Mouse (Mus musculus) fat pad, adult 2 months (tissue): ENCODE data around the gene Slc7a11.

Experiments
- DNase-seq: peaks from one replicate; pipeline ENCODE4 v3.0.0-alpha.2; 2011; ENCODE audit warnings: low read depth, low spot score; ENCODE audit errors: extremely low read depth

The Slc7a11 gene

DNA sequence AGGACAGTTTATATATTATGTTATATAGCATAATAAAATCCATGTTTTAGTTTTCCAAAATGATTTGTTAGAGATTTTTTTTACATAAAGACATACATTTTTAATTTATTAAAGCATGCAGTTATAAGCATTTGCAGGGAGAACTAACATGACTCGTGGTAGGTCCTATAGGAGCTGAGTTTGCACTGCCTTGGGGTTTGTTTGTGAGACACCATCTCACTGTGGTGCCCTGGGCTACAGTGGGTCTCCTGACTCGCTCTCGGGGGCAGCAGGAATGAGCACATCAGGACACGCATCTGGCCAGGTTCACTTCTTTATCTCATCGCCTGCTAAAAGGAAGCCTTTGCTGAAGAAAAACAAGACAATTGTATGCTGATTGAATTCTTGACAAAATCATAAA lies 257.0 kb downstream of the Slc7a11 start:
- DNase-seq, result no peak

DNA sequence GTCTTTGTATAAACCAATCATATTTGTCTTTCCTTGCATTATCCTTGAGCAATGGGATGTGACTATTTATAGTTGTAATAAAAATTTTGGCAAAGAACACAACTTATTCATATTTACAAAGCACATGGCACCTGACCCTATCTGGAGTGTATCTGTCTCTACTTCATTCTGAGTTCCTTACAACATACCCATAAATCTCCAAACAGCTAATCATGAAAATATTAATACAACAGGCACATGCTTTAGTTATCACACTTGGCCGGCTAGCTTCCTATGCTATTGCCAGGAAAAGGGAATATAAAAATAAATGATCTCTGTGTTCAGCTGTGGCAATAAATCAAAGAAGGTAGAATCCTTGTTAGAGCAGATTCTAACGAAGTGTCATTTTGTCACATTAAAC lies 257.5 kb downstream of the Slc7a11 start:
- DNase-seq, result no peak

DNA sequence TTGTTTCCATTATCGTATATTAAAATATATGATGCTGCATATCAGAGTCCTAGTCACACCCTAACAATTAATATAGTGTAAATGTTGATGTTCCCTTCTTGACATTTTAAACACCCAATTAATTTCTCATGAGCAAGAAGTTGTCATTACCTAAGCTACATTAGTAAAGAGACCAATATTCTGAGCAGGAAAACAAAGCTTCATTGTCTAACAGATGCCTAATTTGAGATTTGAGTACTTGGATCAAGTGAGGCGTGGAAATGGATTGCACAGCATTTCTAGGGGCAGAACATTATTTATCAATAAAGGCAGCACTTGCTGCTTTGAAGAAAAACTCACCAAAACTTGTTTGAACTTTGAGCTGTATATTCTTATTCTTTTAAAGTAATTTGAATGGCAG lies 282.7 kb downstream of the Slc7a11 start:
- no peak for DNase-seq

DNA sequence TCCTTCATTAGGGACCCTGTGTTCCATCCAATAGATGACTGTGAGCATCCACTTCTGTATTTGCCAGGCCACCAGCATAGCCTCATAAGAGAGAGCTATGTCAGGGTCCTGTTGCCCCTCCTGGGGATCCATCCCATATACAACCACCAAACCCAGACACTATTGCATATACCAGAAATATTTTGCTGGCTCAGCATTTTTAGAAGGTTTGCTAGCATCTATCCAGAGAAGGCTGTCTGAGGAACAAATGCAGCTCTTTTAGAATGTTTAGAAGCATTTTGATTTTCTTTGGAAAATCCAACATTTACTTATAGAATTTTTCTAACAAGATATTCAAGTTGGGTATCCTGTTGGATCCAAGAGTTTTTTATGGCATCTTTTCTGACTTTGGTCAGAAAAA lies 299.3 kb downstream of the Slc7a11 start:
- DNase-seq, result no peak

DNA sequence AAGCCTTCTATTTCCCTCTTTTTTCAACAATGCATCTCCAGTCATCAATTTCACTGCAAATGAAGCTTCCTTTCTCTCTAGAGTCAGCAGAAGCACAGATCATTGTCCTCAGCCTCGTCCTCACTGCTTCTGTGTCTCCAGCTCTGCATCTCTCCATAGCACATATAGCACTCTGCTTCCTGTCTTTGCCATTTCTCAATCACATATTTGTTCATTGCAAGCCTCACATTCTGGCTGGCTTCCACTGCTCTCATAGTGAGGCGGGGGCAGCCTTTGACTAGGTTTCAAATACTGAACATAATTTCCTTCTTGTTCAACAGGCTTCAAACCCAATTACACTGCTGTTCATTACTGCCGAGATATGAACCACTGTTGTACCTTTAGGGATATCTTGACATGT lies 305.1 kb downstream of the Slc7a11 start:
- DNase-seq, result no peak

DNA sequence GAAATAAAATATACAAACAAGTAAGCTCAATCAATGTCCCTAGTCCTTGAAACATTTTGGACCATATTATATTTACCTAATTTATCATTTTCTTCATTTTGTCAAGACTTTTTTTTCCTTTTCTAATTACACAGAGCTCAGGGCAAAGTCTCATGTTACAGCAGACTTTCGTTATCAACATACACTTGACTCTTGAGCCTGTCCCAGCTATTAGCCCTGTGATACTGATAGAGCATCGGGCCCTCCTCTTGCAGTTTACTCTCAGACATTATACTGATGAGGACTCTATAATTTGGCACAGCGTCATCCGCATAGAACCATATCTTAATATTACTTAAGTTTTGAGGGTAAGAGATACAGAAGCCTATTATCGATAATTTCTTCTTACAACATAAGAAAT lies 311.2 kb downstream of the Slc7a11 start:
- no peak for DNase-seq

DNA sequence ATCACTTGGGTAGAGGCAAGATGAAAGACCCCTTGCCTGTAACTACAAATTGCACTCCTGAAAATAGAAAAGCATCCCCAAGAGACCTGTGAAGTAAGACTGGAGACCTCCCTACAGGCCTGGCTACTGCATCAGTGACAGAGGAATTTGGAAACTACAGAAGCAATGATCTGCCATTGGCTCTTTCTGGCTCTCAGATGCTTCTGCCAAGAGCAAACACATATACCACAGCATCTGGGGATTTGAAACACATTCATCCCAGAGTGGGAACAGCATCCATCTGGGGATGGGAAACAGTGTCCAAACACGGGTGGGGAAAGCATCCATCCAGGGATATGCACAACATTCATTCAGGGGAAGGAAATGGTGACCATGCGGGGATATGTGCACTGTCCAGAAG lies 313.1 kb downstream of the Slc7a11 start:
- DNase-seq, result no peak

DNA sequence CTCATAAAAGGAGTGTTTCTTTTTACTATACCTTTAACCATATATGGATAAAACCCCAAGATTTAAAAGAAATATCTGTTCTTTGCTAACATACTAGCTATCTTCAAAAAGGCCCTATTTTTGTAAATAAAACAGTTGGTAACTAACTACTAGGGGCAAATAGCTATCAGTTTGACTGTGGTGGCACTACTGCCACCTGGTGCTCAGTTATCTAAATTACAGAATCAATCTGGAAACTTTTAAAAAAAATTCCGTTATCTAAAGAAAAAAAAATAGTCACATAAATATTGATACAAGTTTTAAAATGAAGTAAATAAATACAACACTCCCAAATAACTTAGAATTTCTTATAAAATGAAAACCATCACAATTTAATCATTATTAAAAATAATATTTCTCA lies 322.4 kb downstream of the Slc7a11 start:
- no peak for DNase-seq

DNA sequence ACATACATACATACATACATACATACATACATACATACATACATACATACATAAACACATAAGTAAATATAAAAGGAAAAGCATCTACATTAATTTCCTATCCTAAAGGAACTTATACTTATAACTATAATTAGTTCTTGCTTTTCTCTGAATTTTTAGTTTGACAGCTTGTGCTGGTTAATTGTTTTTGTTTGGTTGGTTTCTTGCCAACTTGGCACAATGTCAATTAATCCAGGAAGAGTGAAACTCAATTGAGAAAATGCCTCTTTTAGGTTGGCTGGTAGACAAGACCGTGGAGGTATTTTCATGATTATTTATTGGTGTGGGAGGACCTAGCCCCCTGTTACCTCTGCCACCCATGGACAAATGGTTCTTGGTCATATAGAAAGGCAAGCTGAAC lies 327.1 kb downstream of the Slc7a11 start:
- DNase-seq, result no peak

DNA sequence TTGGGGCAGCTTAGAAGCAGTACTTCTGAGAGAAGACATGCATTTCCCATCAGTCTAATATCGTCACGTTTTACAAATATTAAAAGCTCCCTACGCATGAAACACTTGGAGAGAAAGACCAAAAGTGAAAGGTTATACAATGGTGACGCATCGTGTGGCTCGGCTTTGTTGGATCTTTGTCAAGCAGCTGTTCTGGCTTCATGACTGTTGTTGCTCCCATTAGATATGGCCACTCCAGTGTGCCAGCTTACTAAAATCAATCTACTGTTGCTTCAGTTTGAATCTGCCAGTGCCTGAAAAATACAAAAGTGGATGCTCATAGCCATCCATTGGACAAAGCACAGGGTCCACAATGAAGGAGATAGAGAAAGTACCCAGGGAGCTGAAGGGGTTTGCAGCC lies 337.9 kb downstream of the Slc7a11 start:
- DNase-seq, result no peak

DNA sequence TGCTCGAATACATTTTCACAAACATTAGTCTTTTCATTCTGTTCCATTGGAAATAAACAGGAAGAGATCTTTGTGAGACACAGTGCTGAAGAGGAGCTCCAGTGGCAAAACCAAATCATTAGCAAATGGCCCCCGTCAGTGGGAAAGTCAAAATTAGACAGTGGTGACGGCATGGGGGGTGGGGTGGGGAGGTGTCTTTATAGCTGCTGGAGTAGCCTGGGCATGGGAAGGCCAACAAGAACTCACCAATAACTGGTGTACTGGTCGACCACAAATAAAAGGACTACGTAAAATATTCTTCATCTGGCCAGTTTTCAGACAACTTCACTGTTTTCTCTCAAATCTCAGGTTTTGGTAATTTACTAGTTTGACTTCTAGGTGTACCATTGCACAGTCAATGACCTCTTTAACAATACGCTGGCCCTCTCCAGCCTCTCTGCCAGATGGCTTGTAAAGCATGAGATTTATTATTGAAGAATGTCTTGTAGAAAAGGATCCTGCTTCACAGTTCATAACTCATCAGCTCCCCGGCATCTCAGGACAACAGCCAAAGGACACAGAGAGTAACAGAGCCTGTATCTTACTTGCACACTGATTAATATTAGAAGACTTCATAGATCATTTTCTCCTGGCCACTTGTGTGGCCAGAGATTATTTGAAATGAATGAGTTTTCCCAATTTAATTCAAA lies 348.9 kb downstream of the Slc7a11 start:
- DNase-seq, result no peak

DNA sequence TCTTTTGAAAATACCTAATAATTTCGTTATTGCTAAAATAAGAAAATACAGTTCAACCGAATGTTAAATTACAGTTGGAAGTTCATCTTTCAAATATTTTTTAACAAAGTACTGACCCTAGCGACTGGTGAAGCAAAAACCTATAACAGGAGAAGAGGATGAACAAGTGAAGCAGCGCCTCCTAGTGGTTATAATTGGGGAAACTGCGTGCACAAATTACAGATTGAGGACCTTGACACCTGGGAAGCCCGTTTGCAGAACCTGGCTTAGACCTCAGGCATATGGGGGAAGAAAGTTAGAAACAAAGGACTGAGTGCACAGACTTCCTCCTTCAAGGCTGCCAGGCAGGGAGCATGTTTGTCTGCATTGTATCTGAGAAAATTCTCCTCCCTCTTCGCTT lies 366.4 kb downstream of the Slc7a11 start:
- DNase-seq, result no peak

DNA sequence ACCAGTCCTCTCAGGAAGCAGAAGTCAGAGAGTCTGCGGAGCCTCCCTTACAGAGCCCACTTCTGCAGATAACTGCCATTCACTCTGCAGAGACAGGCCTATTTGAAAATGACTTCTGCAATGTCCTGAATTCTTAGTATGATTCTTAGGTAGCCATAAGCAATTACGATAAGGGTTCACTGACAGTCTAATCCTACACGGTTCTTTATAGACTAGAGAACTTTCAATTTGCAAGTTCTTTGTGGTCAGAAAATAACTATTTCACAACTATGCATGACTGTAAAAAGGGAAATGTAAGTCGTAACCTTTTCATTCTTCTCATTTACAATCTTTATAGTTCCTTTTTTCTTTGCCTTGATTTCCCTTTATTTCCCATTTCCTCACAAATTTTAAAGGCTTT lies 380.0 kb downstream of the Slc7a11 start:
- no peak for DNase-seq

DNA sequence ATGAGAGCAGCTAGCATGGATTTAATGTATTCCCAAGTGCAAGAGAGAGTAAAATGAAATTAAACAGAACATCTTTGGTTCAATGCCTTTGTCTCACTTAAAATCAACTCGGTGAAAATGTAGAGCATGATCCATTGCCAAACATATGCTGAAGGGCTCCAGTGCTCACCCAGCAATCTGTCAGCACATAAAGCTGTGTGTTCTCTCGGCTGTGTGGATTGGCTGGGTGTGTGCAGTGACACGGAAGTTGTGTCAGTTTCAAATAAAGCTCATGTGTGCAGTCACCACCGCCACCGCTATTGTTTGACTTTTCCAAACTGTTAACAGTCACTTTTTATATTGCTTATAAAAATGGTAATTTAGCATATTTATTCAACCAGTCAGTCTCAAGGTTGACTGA lies 398.7 kb downstream of the Slc7a11 start:
- DNase-seq, result no peak

DNA sequence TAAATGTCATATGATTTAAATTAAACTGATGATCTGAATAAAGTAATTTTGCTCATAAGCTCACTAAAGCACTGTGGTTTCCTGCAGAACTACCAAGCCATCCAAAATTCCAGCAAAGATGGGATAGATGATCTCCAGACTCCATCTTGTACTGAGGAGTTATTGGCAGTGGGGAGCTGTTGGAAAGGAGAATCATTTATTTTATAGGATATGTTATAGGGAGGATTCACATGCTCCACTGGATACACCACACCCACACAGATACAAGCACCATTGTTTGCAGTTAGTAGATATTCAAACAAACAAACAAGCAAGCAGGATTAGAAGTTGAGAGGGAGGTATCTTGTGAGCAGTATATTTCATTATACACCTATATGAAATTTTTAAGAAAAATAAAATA lies 399.3 kb downstream of the Slc7a11 start:
- no peak for DNase-seq

DNA sequence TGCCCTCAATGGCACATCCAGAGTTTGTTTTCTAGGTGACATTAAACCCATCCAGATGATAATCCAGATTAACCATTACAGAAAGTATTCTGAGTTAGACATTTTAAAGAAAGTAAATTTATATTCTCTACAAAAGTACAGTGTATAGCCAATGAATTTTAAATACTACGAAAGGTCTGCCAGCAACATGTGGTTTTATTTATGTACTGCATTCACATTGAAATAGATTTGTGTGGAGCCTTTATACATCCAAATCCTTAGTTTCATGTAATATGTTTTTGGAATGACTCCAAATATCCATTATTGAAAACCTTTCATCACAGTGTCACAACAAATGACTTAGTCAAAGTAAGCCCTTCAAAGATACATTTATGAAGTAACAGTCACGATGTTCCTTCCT lies 402.3 kb downstream of the Slc7a11 start:
- no peak for DNase-seq

DNA sequence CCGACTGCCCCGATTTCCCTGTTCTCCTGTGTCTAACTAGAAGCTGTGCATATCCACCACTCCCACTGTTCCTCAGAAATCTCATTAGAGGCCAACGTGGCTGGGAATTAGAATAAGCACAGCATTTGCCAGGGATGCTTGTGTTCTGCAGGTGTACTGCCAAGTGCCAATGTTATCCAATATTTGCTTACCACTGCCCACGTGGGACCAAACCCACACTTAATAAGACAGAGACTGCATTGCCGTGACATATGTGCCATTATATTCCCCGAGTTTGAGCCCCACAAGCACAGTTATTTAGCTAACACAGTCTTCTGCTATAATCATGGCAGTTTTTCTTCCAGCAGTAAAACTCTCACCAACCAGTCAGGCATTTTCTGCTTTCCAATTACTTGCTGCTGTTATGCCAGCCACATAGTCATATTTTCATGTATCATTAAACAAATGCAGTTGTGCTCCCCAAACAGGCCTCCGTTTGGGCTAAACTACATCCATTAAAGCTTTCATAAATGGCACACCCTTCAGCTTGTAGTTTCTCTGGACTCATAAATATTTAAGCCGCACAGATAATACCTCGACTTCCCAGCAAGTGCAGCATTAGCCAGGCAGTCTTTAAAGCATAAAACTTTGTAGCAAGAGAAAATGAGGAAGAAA lies 407.4 kb downstream of the Slc7a11 start:
- no peak for DNase-seq

DNA sequence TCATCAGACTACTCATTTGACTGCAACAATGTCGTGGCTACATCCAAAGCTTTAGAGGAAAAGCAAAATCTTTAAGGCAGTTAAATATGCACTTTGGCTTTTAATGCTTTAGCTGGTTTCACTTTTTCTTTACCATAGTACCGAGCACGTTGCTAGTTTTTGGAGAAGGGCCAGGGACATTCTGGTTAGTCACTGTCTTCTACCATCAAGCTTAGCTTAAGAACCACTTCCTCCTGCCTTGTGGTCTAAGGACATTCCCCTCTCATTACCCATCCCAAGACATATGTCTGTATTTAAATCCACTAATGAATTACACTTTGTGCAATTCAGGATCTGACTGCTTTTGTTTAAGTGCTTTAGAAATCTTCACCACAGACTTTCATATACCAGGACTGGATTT lies 410.1 kb downstream of the Slc7a11 start:
- DNase-seq, result no peak

DNA sequence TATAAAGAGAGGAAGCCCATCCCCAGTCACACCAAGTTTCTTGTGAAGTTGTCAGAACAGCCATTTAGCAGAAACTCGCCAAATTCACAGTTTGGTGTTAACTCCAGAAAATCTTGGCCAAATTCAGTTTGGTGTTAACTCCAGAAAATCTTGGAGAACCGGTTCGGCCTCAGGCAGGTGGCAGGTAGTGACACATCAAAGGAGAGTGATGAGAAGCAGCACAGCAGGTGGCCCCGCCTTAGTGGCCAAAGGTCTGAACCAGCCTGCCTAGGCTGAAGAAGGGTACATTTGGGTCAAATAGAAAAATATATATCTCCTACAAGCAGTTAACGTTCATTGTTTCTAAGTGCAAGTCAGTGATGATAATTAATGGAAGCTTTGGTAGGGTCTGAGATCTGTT lies 417.4 kb downstream of the Slc7a11 start:
- no peak for DNase-seq

DNA sequence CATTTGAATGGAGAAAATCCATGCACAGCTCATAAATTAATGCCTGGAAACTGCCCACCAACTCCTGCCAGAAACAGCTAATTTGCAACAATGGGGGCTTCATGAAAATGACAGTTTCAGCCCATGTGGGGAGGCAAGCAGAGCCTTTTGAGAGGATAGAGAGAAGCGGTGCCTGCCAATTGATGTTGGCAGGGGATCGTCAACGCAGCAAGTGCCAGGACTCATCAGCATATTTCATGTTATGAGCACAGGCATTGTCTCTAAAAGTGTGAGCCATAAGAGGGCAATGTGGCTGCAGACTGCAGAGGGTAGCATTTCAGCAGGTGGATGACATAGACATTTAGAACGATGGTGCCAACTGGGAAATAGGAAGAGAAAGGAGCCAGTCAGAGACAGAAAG lies 429.0 kb downstream of the Slc7a11 start:
- no peak for DNase-seq

DNA sequence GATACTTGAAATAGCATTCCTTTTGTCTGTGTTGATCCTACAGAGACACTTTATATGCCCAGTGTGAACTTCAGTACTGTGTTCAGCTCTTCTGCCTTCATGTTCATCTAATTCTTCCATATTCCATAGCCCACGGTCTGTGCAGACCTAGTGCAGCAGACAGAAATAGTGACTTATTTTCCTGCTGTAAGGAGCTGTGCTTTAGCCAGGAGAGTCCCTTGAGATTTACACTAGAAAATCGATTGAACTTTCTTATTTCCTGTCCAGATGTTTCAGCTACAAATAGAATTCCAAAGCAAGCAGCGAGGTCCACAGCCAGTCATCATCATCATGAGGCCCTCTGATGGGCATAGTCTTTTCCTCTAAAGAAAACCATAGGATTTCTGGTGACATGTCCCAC lies 431.4 kb downstream of the Slc7a11 start:
- DNase-seq, result no peak

DNA sequence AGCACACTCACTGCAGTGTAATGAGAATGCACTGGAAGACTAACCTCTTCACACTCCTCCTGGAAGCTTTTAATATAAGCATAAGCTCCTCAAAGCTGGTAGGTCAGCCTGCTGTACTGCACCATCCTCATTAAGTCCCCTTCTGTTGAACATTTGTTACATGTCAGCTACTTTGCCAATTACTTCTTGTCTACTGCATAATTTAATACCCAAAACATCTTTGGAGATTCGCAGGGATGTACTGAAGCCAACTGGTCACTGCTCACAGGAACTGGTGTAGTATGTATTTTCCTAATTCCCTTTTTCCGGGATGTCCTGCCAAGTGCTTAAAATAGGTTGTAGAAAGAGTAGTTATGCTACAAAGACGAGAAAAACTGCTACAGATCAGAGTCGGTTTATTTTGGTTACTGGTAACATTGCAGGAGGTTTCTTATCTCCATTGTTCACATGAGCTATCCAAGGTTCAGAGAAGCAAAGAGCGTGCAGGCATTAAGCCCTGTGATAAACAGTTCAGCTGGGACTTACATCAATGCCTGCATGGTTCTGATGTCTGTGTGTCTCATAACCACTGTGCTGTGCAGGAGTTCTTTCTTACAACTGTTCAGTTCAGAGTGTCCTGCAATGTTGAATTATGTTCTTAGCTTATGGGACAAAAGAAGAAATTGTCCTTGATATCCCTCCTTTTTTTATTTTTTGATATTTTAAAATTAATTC lies 439.3 kb downstream of the Slc7a11 start:
- no peak for DNase-seq
